Mouse (Mus musculus): ENCODE data around the gene Arhgap22. TPM values are rescaled to one million over a fixed set of nuclear protein-coding genes. Genes with fewer than 3 reads are reported as not detected.

Arhgap22 gene
- total and polyA plus RNA-seq, 2 experiments from 2014 or later = 1.8 to 3.9 TPM

DNA sequence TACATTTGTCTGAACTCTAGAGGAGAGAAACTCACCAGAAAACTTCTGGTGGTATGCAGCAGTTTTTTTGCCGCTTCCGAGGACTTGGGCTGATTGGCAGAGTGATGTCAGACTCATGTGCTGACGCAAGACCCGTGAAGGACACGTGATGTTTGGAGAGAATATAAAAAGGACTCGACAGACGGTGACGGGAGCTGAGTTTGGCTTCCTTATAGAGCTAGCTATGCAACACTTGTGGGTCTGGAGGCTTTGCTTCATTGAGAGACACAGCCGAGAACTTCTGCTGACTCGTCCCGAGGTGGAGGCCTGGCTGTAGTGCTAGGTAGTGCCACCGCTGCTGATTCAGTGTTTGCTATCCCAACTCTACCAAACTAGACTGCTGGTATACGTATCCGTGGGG lies 10.0 kb upstream of the Arhgap22 start:
- no peak overlapping the region for H3K4me3 ChIP-seq (ENCODE audit: low read depth, low read length)
- no peak overlapping the region for H3K9ac ChIP-seq
- no peak overlapping the region for H3K4me2 ChIP-seq (ENCODE audit: low read depth)
- H3K4me1 ChIP-seq (ENCODE audit: insufficient read depth) = no peaks in the 10 kb centered on the region
- no peaks in the 10 kb centered on the region for H3K27me3 ChIP-seq (ENCODE audit: insufficient read depth, low read length)
- no peaks in the 10 kb centered on the region for H3K9me3 ChIP-seq (ENCODE audit: low read length)
- TF ChIP-seq CTCF (IDR thresholded peaks at IDR 0.05; ENCODE audit: low read depth) = no peak
- H3K36me3 ChIP-seq (ENCODE audit: insufficient read depth) = no peaks in the 10 kb centered on the region
- no peak overlapping the region for H3K27ac ChIP-seq (ENCODE audit: low read depth, low read length)
- DNase-seq (no peak), ATAC-seq (no peak)
- WGBS = 91% methylated on average over 14 of the region's 14 CpGs

DNA sequence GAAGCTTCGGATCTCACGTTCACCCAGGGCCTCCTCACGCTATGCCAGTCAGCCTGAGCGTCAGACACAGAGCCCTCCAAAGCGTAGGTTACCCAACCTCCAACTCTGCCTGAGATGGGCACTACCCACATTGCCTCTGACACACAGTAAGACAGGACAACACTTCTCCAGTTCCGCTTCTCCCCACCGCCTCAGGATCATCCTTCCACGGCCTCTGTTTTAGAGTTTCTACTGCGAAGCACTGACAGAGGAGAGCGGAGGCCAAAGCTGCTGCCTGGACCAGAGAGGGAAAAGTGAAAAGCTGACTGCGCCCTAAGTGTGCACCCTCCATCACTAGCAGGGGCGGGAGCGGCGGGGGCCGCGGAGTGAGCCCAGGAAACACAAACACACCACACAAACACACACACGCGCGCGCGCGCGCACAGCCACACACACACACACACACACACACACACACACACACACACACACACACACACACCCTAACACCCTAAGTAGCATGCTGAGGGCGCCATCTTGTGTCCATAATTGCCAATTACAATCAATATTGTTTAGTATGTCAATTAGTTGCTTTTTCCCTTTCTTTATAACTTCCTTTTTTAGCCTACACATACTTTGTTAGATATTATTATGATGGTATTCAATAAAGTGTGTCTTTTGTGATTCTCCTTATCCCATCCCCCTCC lies 8.4 kb upstream of the Arhgap22 start:
- Histone ChIP-seq H3K4me3 (ENCODE audit: low read depth, low read length) (peak overlapping the region; percentile 20; the same call in 1 of the 2 replicates), H3K27ac (ENCODE audit: low read depth, low read length) (no peak overlapping the region), H3K9ac (no peak overlapping the region), H3K9me3 (ENCODE audit: low read length) (no peaks in the 10 kb centered on the region), H3K4me1 (ENCODE audit: insufficient read depth) (no peaks in the 10 kb centered on the region), H3K36me3 (ENCODE audit: insufficient read depth) (no peaks in the 10 kb centered on the region), H3K27me3 (ENCODE audit: insufficient read depth, low read length) (no peaks in the 10 kb centered on the region), H3K4me2 (ENCODE audit: low read depth) (peak overlapping the region; percentile 49)
- WGBS = 29% methylated on average over 24 of the region's 24 CpGs
- DNase-seq (peak; percentile 78), ATAC-seq (peak; percentile 52)
- TF ChIP-seq CTCF (IDR thresholded peaks at IDR 0.05; ENCODE audit: low read depth) = peak; percentile 92

DNA sequence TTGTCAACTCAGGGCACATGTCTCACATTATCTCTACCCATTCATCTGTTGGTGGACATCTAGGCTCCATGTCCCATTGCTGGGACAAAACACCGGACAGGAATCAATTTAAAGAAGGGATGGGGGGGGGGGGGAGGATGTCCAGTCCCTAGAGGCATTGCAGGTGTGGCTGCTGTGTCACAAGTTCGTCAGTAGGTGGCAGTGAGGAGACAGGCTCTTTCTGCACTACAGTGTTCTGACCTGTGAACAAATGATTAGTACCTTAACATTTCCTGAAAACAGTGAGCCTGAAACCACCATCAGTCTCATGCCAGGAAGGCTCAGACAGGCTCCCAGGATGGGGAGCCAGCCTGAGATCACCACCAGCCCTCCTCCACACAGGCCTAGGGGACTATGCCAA lies 6.8 kb upstream of the Arhgap22 start:
- no peaks in the 10 kb centered on the region for H3K4me1 ChIP-seq (ENCODE audit: insufficient read depth)
- no peaks in the 10 kb centered on the region for H3K36me3 ChIP-seq (ENCODE audit: insufficient read depth)
- 27% methylated on average over 2 of the region's 2 CpGs for WGBS
- TF ChIP-seq CTCF (IDR thresholded peaks at IDR 0.05; ENCODE audit: low read depth) = peak; percentile 59
- no peaks in the 10 kb centered on the region for H3K27me3 ChIP-seq (ENCODE audit: insufficient read depth, low read length)
- no peaks in the 10 kb centered on the region for H3K9me3 ChIP-seq (ENCODE audit: low read length)
- H3K27ac ChIP-seq (ENCODE audit: low read depth, low read length) = no peak overlapping the region
- DNase-seq = no peak
- ATAC-seq = no peak
- no peak overlapping the region for H3K4me3 ChIP-seq (ENCODE audit: low read depth, low read length)
- H3K9ac ChIP-seq = no peak overlapping the region
- no peak overlapping the region for H3K4me2 ChIP-seq (ENCODE audit: low read depth)

DNA sequence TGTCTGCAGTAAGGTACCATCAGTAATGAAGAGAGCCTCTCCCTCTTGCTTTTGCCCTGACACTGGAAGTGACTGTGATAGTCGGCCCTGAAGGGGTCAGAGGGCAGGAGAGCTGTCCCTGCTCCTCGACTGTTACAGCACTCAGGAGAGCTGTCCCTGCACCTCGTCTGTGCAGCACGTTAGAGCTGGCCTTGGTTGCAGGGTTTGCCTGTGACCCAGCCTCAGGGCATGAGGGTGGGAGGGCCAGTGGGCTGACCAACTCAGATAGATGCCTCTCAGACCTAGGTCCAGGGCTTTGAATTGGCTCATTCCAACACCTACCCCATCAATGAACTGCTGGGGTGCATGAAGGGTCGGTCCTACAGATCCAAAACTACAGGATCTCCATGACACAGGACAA lies 5.5 kb upstream of the Arhgap22 start:
- Histone ChIP-seq H3K36me3 (ENCODE audit: insufficient read depth) (no peaks in the 10 kb centered on the region), H3K9ac (no peak overlapping the region), H3K27me3 (ENCODE audit: insufficient read depth, low read length) (no peaks in the 10 kb centered on the region), H3K9me3 (ENCODE audit: low read length) (no peaks in the 10 kb centered on the region), H3K4me1 (ENCODE audit: insufficient read depth) (no peaks in the 10 kb centered on the region), H3K27ac (ENCODE audit: low read depth, low read length) (no peak overlapping the region), H3K4me3 (ENCODE audit: low read depth, low read length) (no peak overlapping the region), H3K4me2 (ENCODE audit: low read depth) (no peak overlapping the region)
- no peak for DNase-seq
- no peak for ATAC-seq
- no peak for TF ChIP-seq CTCF (IDR thresholded peaks at IDR 0.05; ENCODE audit: low read depth)
- WGBS = 52% methylated on average over 5 of the region's 5 CpGs

DNA sequence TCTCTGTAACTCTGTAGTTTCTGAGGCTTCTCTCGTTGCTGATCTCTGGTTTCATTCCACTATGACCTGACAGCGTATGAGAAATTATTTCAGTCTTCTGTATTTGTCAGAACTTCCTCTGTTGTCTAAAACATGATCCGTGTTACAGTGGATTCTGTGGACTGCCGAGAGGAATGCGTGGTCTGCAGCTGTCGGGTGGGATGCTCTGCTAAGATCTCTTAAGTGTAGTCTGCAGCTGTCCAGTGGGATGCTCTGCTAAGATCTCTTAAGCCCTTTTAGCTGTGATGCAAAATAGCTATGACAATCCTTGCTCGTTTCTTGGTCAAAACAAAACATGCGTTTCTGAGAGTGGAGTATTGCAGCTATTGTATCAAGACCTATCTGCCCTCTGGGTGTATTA lies 3.0 kb upstream of the Arhgap22 start:
- WGBS = 80% methylated on average over 8 of the region's 8 CpGs
- TF ChIP-seq CTCF (IDR thresholded peaks at IDR 0.05; ENCODE audit: low read depth) = no peak
- H3K4me2 ChIP-seq (ENCODE audit: low read depth) = no peak overlapping the region
- ATAC-seq (no peak), DNase-seq (no peak)
- no peak overlapping the region for H3K9ac ChIP-seq
- H3K4me1 ChIP-seq (ENCODE audit: insufficient read depth) = no peaks in the 10 kb centered on the region
- no peak overlapping the region for H3K27ac ChIP-seq (ENCODE audit: low read depth, low read length)
- H3K27me3 ChIP-seq (ENCODE audit: insufficient read depth, low read length) = no peaks in the 10 kb centered on the region
- no peaks in the 10 kb centered on the region for H3K36me3 ChIP-seq (ENCODE audit: insufficient read depth)
- no peaks in the 10 kb centered on the region for H3K9me3 ChIP-seq (ENCODE audit: low read length)
- no peak overlapping the region for H3K4me3 ChIP-seq (ENCODE audit: low read depth, low read length)

DNA sequence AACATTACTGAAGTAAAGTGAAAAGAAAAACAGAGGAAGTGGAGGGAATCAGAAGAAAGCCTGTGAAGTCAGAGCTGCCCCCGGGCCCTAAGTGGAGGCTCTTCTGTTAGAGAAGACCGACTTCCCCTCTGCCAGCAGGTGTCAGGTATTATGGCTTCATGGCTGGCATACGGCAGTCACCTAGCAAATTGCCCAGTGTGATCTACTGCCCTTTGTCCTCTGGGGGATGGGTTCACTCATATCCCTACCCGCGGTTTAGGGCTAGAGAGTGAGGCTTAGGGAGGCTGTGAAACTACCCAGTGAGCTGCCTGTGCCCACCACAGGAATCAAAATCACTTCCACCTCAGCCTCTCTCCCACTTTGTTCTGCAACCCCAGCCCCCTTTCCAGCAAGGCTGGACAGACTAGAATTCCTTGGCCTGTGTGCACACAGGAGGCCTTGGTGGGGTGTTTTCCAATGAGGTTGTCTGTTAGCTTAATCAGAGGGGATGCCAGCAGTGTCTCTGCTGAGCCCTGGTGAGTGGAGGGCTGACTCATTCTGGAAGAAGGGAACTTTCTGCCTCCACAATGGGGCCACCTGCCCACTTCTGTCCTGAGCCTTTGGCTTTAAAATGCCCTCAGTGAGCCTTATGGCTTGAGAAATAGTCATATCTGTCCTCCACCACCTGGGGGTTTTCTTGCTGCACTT lies 1.4 kb upstream of the Arhgap22 start:
- ATAC-seq = no peak
- 75% methylated on average over 5 of the region's 5 CpGs for WGBS
- no peak for DNase-seq
- Histone ChIP-seq H3K9ac (no peak overlapping the region), H3K9me3 (ENCODE audit: low read length) (no peaks in the 10 kb centered on the region), H3K4me1 (ENCODE audit: insufficient read depth) (no peaks in the 10 kb centered on the region), H3K4me3 (ENCODE audit: low read depth, low read length) (no peak overlapping the region), H3K4me2 (ENCODE audit: low read depth) (no peak overlapping the region), H3K36me3 (ENCODE audit: insufficient read depth) (no peaks in the 10 kb centered on the region), H3K27ac (ENCODE audit: low read depth, low read length) (no peak overlapping the region), H3K27me3 (ENCODE audit: insufficient read depth, low read length) (no peaks in the 10 kb centered on the region)
- no peak for TF ChIP-seq CTCF (IDR thresholded peaks at IDR 0.05; ENCODE audit: low read depth)

DNA sequence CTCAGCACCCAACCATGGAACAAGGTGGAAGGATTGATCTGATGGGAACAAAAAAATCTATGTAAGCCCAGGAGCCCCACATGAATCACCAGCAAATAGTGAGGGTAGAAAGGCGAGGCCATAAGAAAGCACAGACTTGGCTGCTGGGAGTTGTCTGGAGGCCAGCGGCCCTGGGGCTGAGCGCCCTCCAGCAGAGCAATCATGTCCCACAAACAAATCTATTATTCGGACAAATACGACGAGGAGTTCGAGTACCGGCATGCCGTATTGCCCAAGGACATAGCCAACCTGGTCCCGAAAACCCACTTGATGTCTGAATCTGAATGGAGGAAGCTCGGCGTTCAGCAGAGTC lies 892 bp upstream of the Arhgap22 start:
- H3K4me1 ChIP-seq (ENCODE audit: insufficient read depth) = no peaks in the 10 kb centered on the region
- H3K4me3 ChIP-seq (ENCODE audit: low read depth, low read length) = no peak overlapping the region
- no peak overlapping the region for H3K4me2 ChIP-seq (ENCODE audit: low read depth)
- ATAC-seq (no peak), DNase-seq (no peak)
- H3K9me3 ChIP-seq (ENCODE audit: low read length) = no peaks in the 10 kb centered on the region
- 90% methylated on average over 12 of the region's 12 CpGs for WGBS
- no peaks in the 10 kb centered on the region for H3K27me3 ChIP-seq (ENCODE audit: insufficient read depth, low read length)
- no peaks in the 10 kb centered on the region for H3K36me3 ChIP-seq (ENCODE audit: insufficient read depth)
- no peak overlapping the region for H3K27ac ChIP-seq (ENCODE audit: low read depth, low read length)
- no peak for TF ChIP-seq CTCF (IDR thresholded peaks at IDR 0.05; ENCODE audit: low read depth)
- no peak overlapping the region for H3K9ac ChIP-seq

Data from forebrain, postnatal 0 days (tissue).